Mouse (Mus musculus) heart, postnatal 0 days (tissue): ENCODE measurements around the gene Tcp10a.
"Not testable (repeated sequence)": the region's sequence is repeated elsewhere in the genome, so short reads cannot be mapped to it uniquely, and the experiment has no call there.

Experiments
- CTCF ChIP-seq: IDR thresholded peaks from 2 replicates; pipeline ENCODE4 v1.5.1; 2016; ENCODE audit warnings: antibody characterized with exemption, control low read depth, low read depth
- EP300 ChIP-seq: IDR thresholded peaks from 2 replicates; pipeline ENCODE4 v1.6.1; 2016; ENCODE audit warnings: antibody characterized with exemption, low read depth

DNA sequence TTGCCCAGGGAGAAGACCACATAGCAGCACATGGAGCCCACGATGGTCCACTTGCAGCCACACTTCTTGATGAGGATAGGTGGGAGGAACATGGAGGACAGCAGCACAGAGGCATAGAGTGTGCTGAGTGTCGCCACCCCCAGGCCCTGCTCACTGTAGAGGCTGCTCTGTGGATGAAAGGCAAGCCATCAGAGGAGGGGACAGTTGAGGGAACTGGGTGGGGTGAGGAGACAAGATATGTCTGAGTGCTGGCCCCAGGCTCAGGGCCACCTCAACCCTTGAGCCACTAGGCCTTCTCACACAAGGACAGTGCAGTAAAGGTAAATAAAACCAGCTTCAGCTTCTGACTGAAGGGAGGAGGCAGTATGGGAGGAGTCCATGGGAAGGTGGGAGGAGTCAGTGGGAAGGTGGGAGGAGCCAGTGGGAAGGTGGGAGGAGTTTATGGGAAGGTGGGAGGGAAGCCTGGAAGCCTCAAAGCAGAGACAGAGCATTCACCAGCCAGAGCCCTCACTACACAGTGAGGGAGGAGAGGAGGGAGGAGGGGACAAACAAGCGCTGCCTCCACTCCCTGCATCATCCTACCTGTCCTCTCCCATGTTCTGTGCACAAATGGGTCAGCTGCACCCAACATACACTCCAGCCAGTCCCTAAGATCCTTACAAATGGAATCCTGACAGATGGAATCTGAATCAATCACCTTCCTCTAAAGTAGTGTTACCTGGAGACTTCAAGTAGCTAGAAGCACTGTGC, 52.7 kb downstream of the Tcp10a start:
- TF ChIP-seq CTCF, EP300: not testable (repeated sequence)
